Mouse (Mus musculus) liver, embryonic 16.5 days (tissue): Measurements from ENCODE around the gene Arhgap27. TPM values are rescaled to one million over a fixed set of nuclear protein-coding genes. Genes with fewer than 3 reads are reported as not detected.
A peak's percentile ranks its signal among the peaks of the same experiment; 100 is the strongest.

Experiments used
- ATAC-seq: fragments of 200-750 bp; cut with Nextera tagmentation; 2 replicates; pipeline ENCODE4 v1.8.0; 2017; ENCODE audit warnings: low read depth, mild to moderate bottlenecking, moderate number of reproducible peaks, moderate library complexity
- H3K27ac ChIP-seq: fragments of 300-500 bp; sonication (generic); 2 replicates; pipeline ENCODE4 v1.5.1; 2014; ENCODE audit warnings: mild to moderate bottlenecking, low read length
- H3K27me3 ChIP-seq: fragments of 300-500 bp; sonication (generic); 2 replicates; pipeline ENCODE4 v1.6.1; 2014; ENCODE audit warnings: low read depth, low read length, mixed read lengths; ENCODE audit not compliant: control insufficient read depth, insufficient read depth
- H3K36me3 ChIP-seq: fragments of 300-500 bp; sonication (generic); 2 replicates; pipeline ENCODE4 v1.6.1; 2014; ENCODE audit warnings: mild to moderate bottlenecking; ENCODE audit not compliant: control insufficient read depth, insufficient read depth
- H3K4me1 ChIP-seq: fragments of 300-500 bp; sonication (generic); 2 replicates; pipeline ENCODE4 v1.6.1; 2014; ENCODE audit warnings: low read depth, low read length, mixed read lengths; ENCODE audit not compliant: control insufficient read depth
- H3K4me2 ChIP-seq: fragments of 300-500 bp; sonication (generic); 2 replicates; pipeline ENCODE4 v1.6.1; 2014; ENCODE audit warnings: low read depth, low read length, mixed read lengths
- H3K4me3 ChIP-seq: fragments of 300-500 bp; sonication (generic); 2 replicates; pipeline ENCODE4 v1.5.1; 2014; ENCODE audit warnings: low read depth, mild to moderate bottlenecking, low read length
- H3K9ac ChIP-seq: fragments of 300-500 bp; sonication (generic); 2 replicates; pipeline ENCODE4 v1.6.1; 2014; ENCODE audit warnings: low read depth, low read length
- H3K9me3 ChIP-seq: fragments of 300-500 bp; sonication (generic); replicated peaks from 2 replicates; pipeline ENCODE4 v1.6.1; 2016; ENCODE audit warnings: low read length; ENCODE audit not compliant: control insufficient read depth
- WGBS: fragments of 180-500 bp; shearing (Covaris S2); extraction: QIAGEN DNeasy Blood & Tissue Kit; methylation state at CpG from one replicate; pipeline ENCODE4 v1.1.7; 2014; ENCODE audit not compliant: insufficient replicate concordance; 5-methylcytosine and 5-hydroxymethylcytosine counted together
- polyA plus RNA-seq: library from polyadenylated mRNA; unstranded; fragments of >200 nt; fragmentation: Nextera tagmentation; extraction: Ambion mirVana; gene quantifications from 2 replicates; pipeline ENCODE4 v1.2.1, GENCODE M21; 2015

The Arhgap27 gene
- polyA plus RNA-seq, 1 experiment from 2014 or later: 3.8 TPM

GRCm38 (mm10) chr11:103356032-103356571, 7.4 kb downstream of the Arhgap27 start:
- no peak for ATAC-seq
- 54% methylated on average over 11 of the region's 11 CpGs for WGBS
- Histone ChIP-seq H3K27ac (no peak overlapping the region), H3K27me3 (peaks cover 19% of the 10 kb centered on the region), H3K9ac (no peak overlapping the region), H3K9me3 (no peaks in the 10 kb centered on the region), H3K36me3 (no peaks in the 10 kb centered on the region), H3K4me3 (peak overlapping the region; percentile 10; the same call in 1 of the 2 replicates), H3K4me2 (no peak overlapping the region), H3K4me1 (peaks cover 5% of the 10 kb centered on the region; the same call in 1 of the 2 replicates)

- no peak overlapping the region for H3K9ac ChIP-seq
- H3K36me3 ChIP-seq: no peaks in the 10 kb centered on the region
- H3K4me1 ChIP-seq: peaks cover 3% of the 10 kb centered on the region; the same call in 1 of the 2 replicates
- WGBS: 52% methylated on average over 11 of the region's 11 CpGs
- no peak overlapping the region for H3K4me2 ChIP-seq
- no peak overlapping the region for H3K27ac ChIP-seq
- ATAC-seq: no peak
- peaks cover 11% of the 10 kb centered on the region for H3K27me3 ChIP-seq
- no peaks in the 10 kb centered on the region for H3K9me3 ChIP-seq
- no peak overlapping the region for H3K4me3 ChIP-seq
Observed at GRCm38 (mm10) chr11:103355251-103355650, 8.2 kb downstream of the Arhgap27 start.

GRCm38 (mm10) chr11:103354033-103354432, 9.5 kb downstream of the Arhgap27 start:
- Histone ChIP-seq H3K27ac (no peak overlapping the region), H3K27me3 (no peaks in the 10 kb centered on the region; the same call in 1 of the 2 replicates), H3K9ac (no peak overlapping the region), H3K9me3 (0 out of 2 replicates have a peak, but pooled peaks cover 2% of the 10 kb centered on the region), H3K4me3 (no peak overlapping the region), H3K36me3 (no peaks in the 10 kb centered on the region), H3K4me2 (no peak overlapping the region), H3K4me1 (no peaks in the 10 kb centered on the region)
- WGBS: 60% methylated on average over 3 of the region's 3 CpGs
- ATAC-seq: no peak

- ATAC-seq: no peak
- H3K9me3 ChIP-seq: 0 out of 2 replicates have a peak, but pooled peaks cover 2% of the 10 kb centered on the region
- no peaks in the 10 kb centered on the region for H3K36me3 ChIP-seq
- H3K4me3 ChIP-seq: no peak overlapping the region
- H3K27ac ChIP-seq: no peak overlapping the region
- H3K4me1 ChIP-seq: no peaks in the 10 kb centered on the region
- no peak overlapping the region for H3K9ac ChIP-seq
- WGBS: 63% methylated on average over 5 of the region's 5 CpGs
- H3K4me2 ChIP-seq: no peak overlapping the region
- no peaks in the 10 kb centered on the region for H3K27me3 ChIP-seq
Observed at GRCm38 (mm10) chr11:103352239-103352814, 11.2 kb downstream of the Arhgap27 start.

GRCm38 (mm10) chr11:103350711-103351315, 12.7 kb downstream of the Arhgap27 start:
- Histone ChIP-seq H3K9me3 (0 out of 2 replicates have a peak, but pooled peaks cover 2% of the 10 kb centered on the region), H3K36me3 (no peaks in the 10 kb centered on the region), H3K9ac (no peak overlapping the region), H3K4me3 (no peak overlapping the region), H3K4me1 (peaks cover 10% of the 10 kb centered on the region), H3K27me3 (no peaks in the 10 kb centered on the region), H3K27ac (no peak overlapping the region), H3K4me2 (no peak overlapping the region)
- WGBS: 66% methylated on average over 12 of the region's 12 CpGs
- ATAC-seq: no peak

GRCm38 (mm10) chr11:103349699-103350098, 13.8 kb downstream of the Arhgap27 start:
- H3K9me3 ChIP-seq: 0 out of 2 replicates have a peak, but pooled peaks cover 2% of the 10 kb centered on the region
- no peak overlapping the region for H3K4me2 ChIP-seq
- no peak overlapping the region for H3K9ac ChIP-seq
- no peaks in the 10 kb centered on the region for H3K27me3 ChIP-seq
- no peak overlapping the region for H3K4me3 ChIP-seq
- H3K36me3 ChIP-seq: no peaks in the 10 kb centered on the region
- no peak for ATAC-seq
- H3K27ac ChIP-seq: no peak overlapping the region
- H3K4me1 ChIP-seq: peaks cover 14% of the 10 kb centered on the region
- 54% methylated on average over 2 of the region's 2 CpGs for WGBS

- H3K9me3 ChIP-seq: 0 out of 2 replicates have a peak, but pooled peaks cover 2% of the 10 kb centered on the region
- WGBS: 17% methylated on average over 5 of the region's 5 CpGs
- H3K9ac ChIP-seq: no peak overlapping the region
- H3K27me3 ChIP-seq: no peaks in the 10 kb centered on the region
- H3K4me3 ChIP-seq: no peak overlapping the region
- H3K27ac ChIP-seq: peak overlapping the region; percentile 9; the same call in 1 of the 2 replicates
- peak; percentile 67 for ATAC-seq
- H3K4me1 ChIP-seq: peaks cover 14% of the 10 kb centered on the region
- H3K4me2 ChIP-seq: no peak overlapping the region
- no peaks in the 10 kb centered on the region for H3K36me3 ChIP-seq
Observed at GRCm38 (mm10) chr11:103346657-103347056, 16.8 kb downstream of the Arhgap27 start.

- H3K27me3 ChIP-seq: no peaks in the 10 kb centered on the region
- H3K27ac ChIP-seq: 0 out of 2 replicates have a peak overlapping the region, but pooled peaks have one; percentile 7
- peaks cover 14% of the 10 kb centered on the region for H3K4me1 ChIP-seq
- 36% methylated on average over 7 of the region's 7 CpGs for WGBS
- 0 out of 2 replicates have a peak, but pooled peaks cover 2% of the 10 kb centered on the region for H3K9me3 ChIP-seq
- ATAC-seq: peak; percentile 22; the same call in 1 of the 2 replicates
- no peak overlapping the region for H3K4me3 ChIP-seq
- no peak overlapping the region for H3K9ac ChIP-seq
- H3K36me3 ChIP-seq: no peaks in the 10 kb centered on the region
- 0 out of 2 replicates have a peak overlapping the region, but pooled peaks have one; percentile 15 for H3K4me2 ChIP-seq
Observed at GRCm38 (mm10) chr11:103346236-103346635, 17.3 kb downstream of the Arhgap27 start.
